Mouse (Mus musculus): ENCODE data around the gene Ccdc6. TPM values are rescaled to one million over a fixed set of nuclear protein-coding genes. Genes with fewer than 3 reads are reported as not detected.

Gene Ccdc6
- polyA plus RNA-seq, 1 experiment from 2014 or later, result 13.5 TPM

- Histone ChIP-seq H3K27me3 (no peaks in the 10 kb centered on the region), H3K36me3 (0 out of 2 replicates have a peak, but pooled peaks cover 3% of the 10 kb centered on the region), H3K9me3 (replicated peaks) (no peaks in the 10 kb centered on the region), H3K4me3 (replicated peaks) (no peak overlapping the region), H3K4me2 (replicated peaks) (no peak overlapping the region), H3K27ac (replicated peaks) (no peak overlapping the region), H3K4me1 (peaks cover 20% of the 10 kb centered on the region), H3K9ac (no peak overlapping the region)
- no peak; the same call in 1 of the 2 replicates for ATAC-seq (ENCODE audit: insufficient number of reproducible peaks, low FRiP score, low TSS enrichment, low read depth)
- 89% methylated on average over 8 of the region's 8 CpGs for WGBS
Observed at GRCm38 (mm10) chr10:70114048-70114635, 17.2 kb downstream of the Ccdc6 start.

GRCm38 (mm10) chr10:70116454-70116853 lies 19.5 kb downstream of the Ccdc6 start:
- ATAC-seq (ENCODE audit: insufficient number of reproducible peaks, low FRiP score, low TSS enrichment, low read depth), result no peak
- no peak overlapping the region for H3K9ac ChIP-seq
- 94% methylated on average over 6 of the region's 7 CpGs for WGBS
- no peaks in the 10 kb centered on the region for H3K9me3 ChIP-seq (replicated peaks)
- H3K27me3 ChIP-seq, result no peaks in the 10 kb centered on the region
- H3K36me3 ChIP-seq, result 0 out of 2 replicates have a peak, but pooled peaks cover 3% of the 10 kb centered on the region
- H3K4me3 ChIP-seq (replicated peaks), result no peak overlapping the region
- H3K4me1 ChIP-seq, result peaks cover 24% of the 10 kb centered on the region
- H3K4me2 ChIP-seq (replicated peaks), result no peak overlapping the region
- H3K27ac ChIP-seq (replicated peaks), result no peak overlapping the region

- no peaks in the 10 kb centered on the region for H3K36me3 ChIP-seq
- no peaks in the 10 kb centered on the region for H3K27me3 ChIP-seq
- 37% methylated on average over 9 of the region's 9 CpGs for WGBS
- no peak for ATAC-seq (ENCODE audit: insufficient number of reproducible peaks, low FRiP score, low TSS enrichment, low read depth)
- H3K4me2 ChIP-seq (replicated peaks), result no peak overlapping the region
- no peaks in the 10 kb centered on the region for H3K9me3 ChIP-seq (replicated peaks)
- peaks cover 24% of the 10 kb centered on the region for H3K4me1 ChIP-seq
- no peak overlapping the region for H3K4me3 ChIP-seq (replicated peaks)
- no peak overlapping the region for H3K9ac ChIP-seq
- no peak overlapping the region for H3K27ac ChIP-seq (replicated peaks)
Observed at GRCm38 (mm10) chr10:70119451-70119850, 22.5 kb downstream of the Ccdc6 start.

- 48% methylated on average over 9 of the region's 9 CpGs for WGBS
- Histone ChIP-seq H3K9ac (no peak overlapping the region), H3K4me3 (replicated peaks) (no peak overlapping the region), H3K4me2 (replicated peaks) (no peak overlapping the region), H3K27me3 (no peaks in the 10 kb centered on the region), H3K27ac (replicated peaks) (no peak overlapping the region; the same call in 1 of the 2 replicates), H3K9me3 (replicated peaks) (no peaks in the 10 kb centered on the region), H3K4me1 (peaks cover 24% of the 10 kb centered on the region), H3K36me3 (no peaks in the 10 kb centered on the region)
- no peak for ATAC-seq (ENCODE audit: insufficient number of reproducible peaks, low FRiP score, low TSS enrichment, low read depth)
Observed at GRCm38 (mm10) chr10:70119851-70120370, 23.0 kb downstream of the Ccdc6 start.

- 68% methylated on average over 17 of the region's 17 CpGs for WGBS
- H3K9ac ChIP-seq, result no peak overlapping the region
- ATAC-seq (ENCODE audit: insufficient number of reproducible peaks, low FRiP score, low TSS enrichment, low read depth), result no peak
- no peaks in the 10 kb centered on the region for H3K27me3 ChIP-seq
- H3K4me3 ChIP-seq (replicated peaks), result no peak overlapping the region
- H3K4me2 ChIP-seq (replicated peaks), result no peak overlapping the region
- no peaks in the 10 kb centered on the region for H3K36me3 ChIP-seq
- H3K4me1 ChIP-seq, result peaks cover 27% of the 10 kb centered on the region
- no peaks in the 10 kb centered on the region for H3K9me3 ChIP-seq (replicated peaks)
- H3K27ac ChIP-seq (replicated peaks), result 0 out of 2 replicates have a peak overlapping the region, but pooled peaks have one; percentile 39
Observed at GRCm38 (mm10) chr10:70120671-70121405, 23.9 kb downstream of the Ccdc6 start.

- Histone ChIP-seq H3K9me3 (replicated peaks) (no peaks in the 10 kb centered on the region), H3K4me3 (replicated peaks) (no peak overlapping the region), H3K4me2 (replicated peaks) (no peak overlapping the region), H3K9ac (no peak overlapping the region), H3K27me3 (no peaks in the 10 kb centered on the region), H3K27ac (replicated peaks) (no peak overlapping the region), H3K4me1 (peaks cover 27% of the 10 kb centered on the region), H3K36me3 (no peaks in the 10 kb centered on the region)
- 87% methylated on average over 8 of the region's 8 CpGs for WGBS
- no peak for ATAC-seq (ENCODE audit: insufficient number of reproducible peaks, low FRiP score, low TSS enrichment, low read depth)
Observed at GRCm38 (mm10) chr10:70121406-70121695, 24.4 kb downstream of the Ccdc6 start.

- H3K27ac ChIP-seq (replicated peaks), result no peak overlapping the region
- no peak for ATAC-seq (ENCODE audit: insufficient number of reproducible peaks, low FRiP score, low TSS enrichment, low read depth)
- H3K4me3 ChIP-seq (replicated peaks), result no peak overlapping the region
- no peaks in the 10 kb centered on the region for H3K36me3 ChIP-seq
- H3K4me2 ChIP-seq (replicated peaks), result no peak overlapping the region
- H3K27me3 ChIP-seq, result no peaks in the 10 kb centered on the region
- no peaks in the 10 kb centered on the region for H3K9me3 ChIP-seq (replicated peaks)
- peaks cover 24% of the 10 kb centered on the region for H3K4me1 ChIP-seq
- WGBS, result 93% methylated on average over 2 of the region's 2 CpGs
- H3K9ac ChIP-seq, result no peak overlapping the region
Observed at GRCm38 (mm10) chr10:70123454-70123853, 26.5 kb downstream of the Ccdc6 start.

GRCm38 (mm10) chr10:70125491-70125890 lies 28.6 kb downstream of the Ccdc6 start:
- 75% methylated on average over 7 of the region's 7 CpGs for WGBS
- Histone ChIP-seq H3K4me2 (replicated peaks) (no peak overlapping the region), H3K9ac (no peak overlapping the region), H3K4me3 (replicated peaks) (no peak overlapping the region), H3K36me3 (no peaks in the 10 kb centered on the region), H3K27me3 (no peaks in the 10 kb centered on the region), H3K4me1 (peaks cover 13% of the 10 kb centered on the region), H3K27ac (replicated peaks) (no peak overlapping the region), H3K9me3 (replicated peaks) (no peaks in the 10 kb centered on the region)
- no peak for ATAC-seq (ENCODE audit: insufficient number of reproducible peaks, low FRiP score, low TSS enrichment, low read depth)

GRCm38 (mm10) chr10:70127273-70127672 lies 30.4 kb downstream of the Ccdc6 start:
- Histone ChIP-seq H3K4me3 (replicated peaks) (no peak overlapping the region), H3K27me3 (no peaks in the 10 kb centered on the region), H3K9ac (no peak overlapping the region), H3K4me2 (replicated peaks) (no peak overlapping the region), H3K27ac (replicated peaks) (no peak overlapping the region), H3K4me1 (0 out of 2 replicates have a peak, but pooled peaks cover 6% of the 10 kb centered on the region), H3K36me3 (no peaks in the 10 kb centered on the region), H3K9me3 (replicated peaks) (no peaks in the 10 kb centered on the region)
- no peak for ATAC-seq (ENCODE audit: insufficient number of reproducible peaks, low FRiP score, low TSS enrichment, low read depth)
- WGBS, result 73% methylated on average over 8 of the region's 8 CpGs

- Histone ChIP-seq H3K4me2 (replicated peaks) (no peak overlapping the region), H3K36me3 (no peaks in the 10 kb centered on the region), H3K4me1 (peaks cover 17% of the 10 kb centered on the region), H3K27me3 (no peaks in the 10 kb centered on the region), H3K9me3 (replicated peaks) (no peaks in the 10 kb centered on the region), H3K4me3 (replicated peaks) (no peak overlapping the region), H3K27ac (replicated peaks) (no peak overlapping the region), H3K9ac (no peak overlapping the region)
- ATAC-seq (ENCODE audit: insufficient number of reproducible peaks, low FRiP score, low TSS enrichment, low read depth), result no peak
- WGBS, result 90% methylated on average over 8 of the region's 8 CpGs
Observed at GRCm38 (mm10) chr10:70128408-70128807, 31.5 kb downstream of the Ccdc6 start.

- H3K4me3 ChIP-seq (replicated peaks), result no peak overlapping the region
- no peaks in the 10 kb centered on the region for H3K9me3 ChIP-seq (replicated peaks)
- H3K4me2 ChIP-seq (replicated peaks), result no peak overlapping the region
- H3K36me3 ChIP-seq, result no peaks in the 10 kb centered on the region
- H3K9ac ChIP-seq, result no peak overlapping the region
- 71% methylated on average over 5 of the region's 5 CpGs for WGBS
- H3K27ac ChIP-seq (replicated peaks), result no peak overlapping the region
- H3K27me3 ChIP-seq, result no peaks in the 10 kb centered on the region
- no peak for ATAC-seq (ENCODE audit: insufficient number of reproducible peaks, low FRiP score, low TSS enrichment, low read depth)
- H3K4me1 ChIP-seq, result peaks cover 17% of the 10 kb centered on the region
Observed at GRCm38 (mm10) chr10:70132087-70132560, 35.2 kb downstream of the Ccdc6 start.
